Mouse (Mus musculus) right cerebral cortex, postnatal 14 days (tissue): Measurements from ENCODE around the gene Dgkk.
A peak's percentile ranks its signal among the peaks of the same experiment; 100 is the strongest.
"Not testable (repeated sequence)": the region's sequence is repeated elsewhere in the genome, so short reads cannot be mapped to it uniquely, and the experiment has no call there.

Experiments
- DNase-seq: peaks from one replicate; pipeline ENCODE4 v3.0.0; 2022

The Dgkk gene

DNA sequence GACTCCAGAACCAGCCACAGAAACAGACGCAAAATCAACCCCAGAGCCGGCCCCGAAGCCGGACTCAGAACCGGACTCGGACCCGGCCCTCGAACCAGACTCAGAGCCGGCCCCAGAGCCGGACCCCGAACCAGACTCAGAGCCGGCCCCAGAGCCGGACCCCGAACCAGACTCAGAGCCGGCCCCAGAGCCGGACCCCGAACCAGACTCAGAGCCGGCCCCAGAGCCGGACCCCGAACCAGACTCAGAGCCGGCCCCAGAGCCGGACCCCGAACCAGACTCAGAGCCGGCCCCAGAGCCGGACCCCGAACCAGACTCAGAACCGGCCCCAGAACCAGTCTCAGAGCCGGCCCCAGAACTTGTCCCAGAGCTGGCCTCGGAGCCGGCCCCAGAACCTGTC is at the start of gene Dgkk:
Gene Dgkk (plus strand): TSS at position 301 of the 400 bp plus-strand sequence.
- not testable (repeated sequence) for DNase-seq

DNA sequence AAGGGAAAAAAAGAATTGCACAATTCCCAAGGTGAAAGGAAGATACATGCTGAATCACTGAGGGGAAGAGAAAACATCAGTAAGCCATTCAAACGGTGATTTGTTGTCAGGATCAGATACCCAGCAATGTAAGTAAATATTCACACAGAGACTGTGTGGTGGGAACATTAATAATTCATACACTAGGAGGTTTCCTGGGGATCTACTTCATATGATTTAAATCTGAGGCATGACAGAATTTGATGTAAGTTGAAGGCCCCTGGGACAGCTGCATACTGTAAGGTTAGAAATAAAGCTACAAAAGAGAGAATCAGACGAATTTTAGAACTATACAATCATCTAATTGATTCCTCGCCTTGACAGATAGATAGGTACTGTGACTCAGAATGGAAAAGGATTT is 45.1 kb upstream of the Dgkk start:
- no peak for DNase-seq

DNA sequence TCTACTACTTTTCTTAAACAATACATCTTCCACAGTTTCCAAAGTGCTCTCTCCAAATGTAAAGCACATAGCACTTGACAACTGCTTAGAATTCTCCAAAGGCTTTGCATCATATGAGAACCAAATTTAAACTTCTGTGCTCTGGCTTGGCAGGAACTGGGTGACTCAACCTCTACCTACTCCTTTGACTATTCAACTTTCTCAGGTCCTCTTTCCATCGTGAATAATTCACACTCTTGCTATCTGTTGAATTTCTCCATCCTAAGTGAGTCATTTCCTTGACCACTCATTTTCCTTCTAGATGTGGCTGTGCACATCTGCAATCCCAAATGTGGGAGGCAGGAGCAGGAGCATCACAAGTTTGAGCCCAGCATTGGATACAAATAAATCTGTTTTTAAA is 28.4 kb upstream of the Dgkk start:
- no peak for DNase-seq

DNA sequence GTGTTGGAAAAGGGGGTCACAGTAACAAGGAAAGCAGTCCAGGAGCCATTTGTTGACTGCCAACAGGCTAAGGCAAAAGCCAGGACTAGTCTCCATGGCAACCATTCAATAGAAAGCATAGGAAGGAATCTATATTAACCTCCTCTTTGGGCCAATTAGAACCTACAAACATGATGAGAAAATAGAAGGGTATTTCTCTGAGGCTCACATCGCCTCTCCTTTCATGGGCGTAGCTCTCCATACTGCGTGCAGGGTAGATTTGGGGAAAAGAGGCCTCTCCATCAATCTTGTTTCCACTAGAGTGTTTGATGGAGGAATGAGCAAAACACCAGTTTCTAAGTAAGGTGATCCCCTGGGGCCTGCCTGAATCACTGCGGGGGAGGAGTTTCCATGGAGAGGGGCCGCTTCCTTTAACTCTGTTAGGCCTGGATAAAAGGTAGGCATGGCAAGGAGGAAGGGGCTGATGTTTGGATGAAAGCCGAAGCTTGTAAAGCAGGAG is 27.5 kb upstream of the Dgkk start:
- no peak for DNase-seq

DNA sequence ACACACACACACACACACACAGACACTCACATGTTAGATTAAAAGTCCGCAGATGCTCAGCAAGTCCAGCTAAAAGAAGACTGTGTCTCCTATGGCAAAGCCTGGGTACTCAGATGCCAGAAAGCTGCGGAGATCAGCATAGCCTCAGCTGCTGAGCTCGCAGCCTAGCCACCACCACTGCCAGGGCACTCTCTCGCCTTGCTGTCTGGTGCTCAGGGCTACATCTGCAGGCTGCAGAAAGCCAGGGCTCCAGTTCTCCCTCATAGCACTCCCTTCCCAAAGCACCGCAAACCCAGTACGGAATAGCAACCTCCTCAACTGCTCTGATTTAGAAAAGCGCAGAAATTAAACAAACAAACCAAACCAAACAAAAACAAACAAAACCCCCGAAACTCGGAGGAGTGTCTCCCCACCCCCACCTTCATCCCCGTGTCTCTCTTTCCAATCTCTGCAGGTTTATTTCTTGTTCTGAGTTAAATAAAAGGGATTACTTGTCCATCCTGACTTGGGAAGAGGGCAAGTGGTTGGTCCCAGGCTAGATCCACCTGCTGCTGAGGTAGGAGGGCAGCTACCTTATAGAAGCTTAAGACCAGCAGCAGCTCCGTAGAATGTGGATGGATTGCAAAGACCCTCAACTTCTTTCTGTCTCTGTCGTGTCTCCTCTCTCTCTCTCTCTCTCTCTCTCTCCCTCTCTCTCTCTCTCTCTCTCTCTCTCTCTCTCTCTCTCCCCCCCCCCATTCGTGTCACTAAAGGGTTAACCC is 1.4 kb upstream of the Dgkk start:
- no peak for DNase-seq

DNA sequence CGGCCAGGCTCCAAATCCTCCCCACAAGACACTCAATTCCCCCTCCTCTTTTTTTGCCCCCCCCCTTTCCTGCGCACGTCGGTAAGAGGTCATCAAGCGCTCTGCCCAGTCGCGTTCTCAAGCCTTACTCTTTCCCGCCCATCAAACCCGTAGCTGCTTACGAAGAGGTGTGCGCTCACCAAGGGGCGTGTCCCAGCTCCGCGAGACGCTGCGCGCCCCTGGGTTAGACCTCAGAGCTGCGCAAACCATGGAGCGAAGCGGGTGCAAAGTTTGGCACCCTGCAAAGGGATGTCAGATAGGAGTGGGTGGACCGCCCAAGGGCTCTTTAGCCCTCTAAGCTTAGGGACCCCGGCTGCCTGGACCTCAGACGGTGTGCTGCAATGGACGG is 862 bp upstream of the Dgkk start:
- DNase-seq, result peak; percentile 5

DNA sequence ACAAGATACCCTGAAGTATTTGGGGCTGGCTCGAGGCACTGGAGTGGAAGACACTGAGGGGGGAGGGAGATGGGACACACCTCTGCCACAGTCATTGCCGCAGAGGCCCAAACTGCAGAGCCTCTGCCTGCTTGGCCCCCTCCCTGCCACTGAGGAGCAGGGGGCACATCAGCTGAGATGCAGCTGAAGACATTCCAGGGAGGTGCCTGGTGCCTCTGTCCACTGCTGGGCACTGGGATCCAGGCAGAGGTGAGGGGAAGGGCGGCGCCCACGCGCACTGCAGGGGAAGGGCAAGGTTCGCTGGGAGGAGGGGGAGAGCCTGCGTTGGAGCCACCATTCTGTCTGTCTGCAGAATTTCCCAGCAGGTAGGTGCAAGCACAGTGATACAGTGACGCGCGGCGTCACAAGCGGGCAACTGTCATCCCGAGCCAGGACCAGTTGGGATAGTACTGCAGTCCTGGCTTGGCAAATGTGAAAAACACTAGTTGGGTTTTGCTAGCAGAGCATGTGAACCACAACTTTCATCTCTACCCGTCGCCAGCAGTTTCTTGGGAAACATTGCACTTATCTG is 948 bp downstream of the Dgkk start:
- no peak for DNase-seq

DNA sequence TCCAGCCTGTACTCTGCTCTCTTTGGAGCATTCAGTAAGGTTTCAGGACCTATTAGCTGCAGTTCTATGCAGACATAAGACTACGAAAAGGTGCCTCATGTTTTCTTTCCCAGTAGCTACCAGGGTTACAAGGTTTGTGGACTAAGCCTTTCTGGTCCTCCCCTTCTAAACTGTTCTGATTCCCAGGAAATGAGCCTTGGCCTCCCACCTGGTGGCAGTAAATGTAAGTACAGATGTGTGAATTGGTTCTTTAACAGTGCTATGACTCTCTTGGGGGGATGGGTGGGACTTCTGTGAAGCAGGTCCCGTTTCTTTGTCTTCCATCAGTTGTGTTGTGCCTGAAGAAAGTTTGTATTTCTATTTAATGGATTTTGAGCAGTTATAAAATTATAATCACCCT is 53.4 kb downstream of the Dgkk start:
- DNase-seq, result no peak

DNA sequence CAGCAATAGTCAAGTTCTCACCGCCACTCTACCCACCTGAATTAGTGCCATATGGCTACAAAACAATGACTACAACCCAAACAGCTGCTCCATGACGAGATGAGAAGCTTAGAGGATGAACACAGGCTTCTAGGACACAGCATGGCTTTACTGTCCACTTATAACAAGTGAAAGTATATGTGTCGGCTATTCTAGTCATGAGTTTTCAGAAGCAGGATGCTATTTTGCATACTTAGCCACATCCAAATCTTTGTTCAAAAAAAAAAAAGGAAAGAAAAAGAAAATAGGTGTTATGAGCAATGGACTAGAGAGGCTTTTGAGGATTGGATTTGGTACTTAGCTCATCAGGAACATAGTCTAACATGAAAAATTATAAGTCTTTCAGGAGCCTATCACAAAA is 74.4 kb downstream of the Dgkk start:
- no peak for DNase-seq

DNA sequence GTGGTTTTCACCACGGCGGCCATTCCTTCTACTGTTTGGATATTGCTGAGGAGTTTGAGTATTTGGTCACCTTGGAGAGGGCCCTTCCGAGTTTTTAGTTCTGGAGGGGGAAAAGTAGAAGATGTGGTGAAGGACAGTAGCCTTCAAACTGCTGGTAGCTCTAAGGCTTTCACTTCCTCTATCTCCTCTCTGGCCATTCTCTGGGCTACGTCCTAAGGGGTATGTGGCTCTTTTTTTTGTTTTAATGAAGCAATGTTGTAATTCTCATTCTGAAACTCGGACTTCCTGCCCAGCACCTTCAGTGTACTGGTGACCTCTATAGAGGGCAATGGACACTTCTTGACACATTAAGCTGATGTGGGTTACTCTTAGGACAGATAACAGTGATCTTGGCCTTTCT is 75.0 kb downstream of the Dgkk start:
- no peak for DNase-seq

DNA sequence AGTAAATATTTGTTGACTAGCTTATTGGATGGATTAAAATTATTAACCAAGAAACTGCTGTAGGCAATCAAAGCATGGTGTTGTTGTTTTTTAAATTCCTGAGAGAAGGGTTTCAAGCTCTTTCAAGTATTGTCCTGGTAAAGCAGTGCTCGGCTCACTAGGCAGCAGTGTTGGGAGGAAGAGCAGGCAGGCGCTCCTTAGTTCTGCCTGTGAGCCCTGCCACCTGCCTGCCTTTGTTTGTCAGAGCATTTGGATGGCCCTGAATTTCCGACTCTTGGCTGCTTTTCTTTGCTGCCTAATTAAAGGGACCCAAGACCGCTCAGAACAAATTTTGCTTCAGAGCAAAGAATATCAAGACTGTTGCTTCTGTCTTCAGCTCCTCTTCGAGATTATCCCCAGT is 114.8 kb downstream of the Dgkk start:
- no peak for DNase-seq

DNA sequence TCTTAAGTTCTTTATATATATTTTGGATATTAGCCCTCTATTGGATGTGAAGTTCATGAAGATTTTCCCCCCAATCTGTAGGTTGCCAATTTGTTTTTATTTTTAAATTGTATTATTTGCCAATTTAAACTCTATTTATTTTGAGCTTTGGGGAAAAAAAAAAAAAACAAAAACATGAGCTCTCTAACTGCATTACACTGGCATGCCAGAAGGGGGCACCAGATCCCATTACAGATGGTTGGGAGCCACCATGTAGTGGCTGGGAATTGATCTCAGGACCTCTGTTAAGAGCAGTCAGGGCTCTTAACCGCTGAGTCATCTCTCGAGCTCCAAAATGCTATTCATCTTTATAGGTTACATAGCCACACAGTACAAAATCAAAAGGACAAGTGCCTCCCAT is 131.9 kb downstream of the Dgkk start:
- DNase-seq, result no peak

DNA sequence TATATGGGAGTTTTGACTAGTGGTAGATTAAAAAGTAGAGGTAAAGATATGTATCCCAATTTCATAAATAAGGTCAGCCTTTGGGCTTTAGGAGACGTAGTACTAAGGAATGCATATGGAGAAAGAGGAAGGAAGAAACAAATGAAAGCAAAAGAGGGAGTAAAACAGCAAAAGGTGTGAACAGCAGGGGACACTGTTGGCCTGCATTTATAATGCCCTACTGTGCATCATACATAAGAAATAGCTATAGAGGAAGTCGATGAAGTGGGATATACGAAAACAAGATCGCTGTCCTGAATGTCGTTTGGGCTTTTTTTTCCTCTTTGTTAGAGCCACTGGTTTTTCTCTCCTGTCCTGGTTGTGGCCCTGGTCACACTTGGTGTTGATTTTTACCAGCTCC is 143.1 kb downstream of the Dgkk start:
- DNase-seq, result no peak

DNA sequence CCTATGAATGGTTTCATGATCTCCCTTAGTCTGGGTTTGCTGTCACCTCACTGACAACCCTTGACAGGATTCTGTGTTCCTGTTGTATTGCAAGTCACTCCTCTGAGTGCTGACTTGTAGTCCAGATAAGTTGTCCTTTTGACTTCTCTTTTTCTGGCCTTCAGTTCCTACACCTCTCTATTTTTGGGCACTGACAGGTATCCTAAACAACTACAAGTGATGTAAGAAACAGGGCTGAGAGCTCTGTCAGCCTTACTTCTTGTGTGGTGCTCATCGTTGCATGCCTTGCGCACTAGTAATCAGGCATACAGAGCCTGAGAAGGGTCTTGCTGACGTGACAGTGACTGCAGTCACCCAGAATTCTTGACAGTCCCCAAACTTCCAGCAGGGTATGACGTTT is 147.1 kb downstream of the Dgkk start:
- DNase-seq, result no peak

DNA sequence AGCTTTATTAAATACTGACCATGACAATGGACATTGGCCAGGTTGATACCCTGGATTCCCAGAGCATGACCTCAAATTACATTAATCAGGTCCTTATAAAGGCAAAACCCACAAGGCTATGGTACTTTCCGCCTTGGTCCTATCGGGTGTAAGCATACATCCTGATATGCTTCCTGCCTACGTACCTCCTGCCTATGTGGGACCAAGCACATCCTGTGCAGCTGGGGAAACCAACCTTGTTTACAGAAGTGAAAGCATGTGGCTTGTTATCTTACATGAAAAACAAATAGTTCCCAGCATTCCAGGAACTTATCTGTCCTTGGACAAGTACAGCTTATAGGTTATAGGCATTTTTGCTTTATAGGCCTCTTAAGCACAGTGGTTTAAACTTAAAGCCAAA is 189.5 kb downstream of the Dgkk start:
- DNase-seq, result no peak

DNA sequence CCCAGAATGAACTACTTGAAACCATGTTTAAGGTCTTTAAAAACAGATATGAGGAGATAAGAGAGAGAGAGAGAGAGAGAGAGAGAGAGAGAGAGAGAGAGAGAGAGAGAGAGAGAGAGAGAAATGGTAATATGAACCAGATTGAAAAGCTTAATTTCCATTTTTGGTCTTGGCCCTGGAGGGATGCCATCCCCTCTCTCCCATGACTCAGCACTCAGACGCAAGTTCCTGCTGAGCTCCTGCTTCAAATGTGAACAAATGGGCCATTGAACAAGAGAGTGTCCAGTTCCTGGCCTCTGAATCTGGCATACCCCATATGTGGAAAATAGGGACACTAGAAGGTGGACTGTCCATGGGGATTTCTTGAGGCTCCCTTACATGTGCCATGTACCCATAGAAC is 192.8 kb downstream of the Dgkk start:
- DNase-seq, result no peak

DNA sequence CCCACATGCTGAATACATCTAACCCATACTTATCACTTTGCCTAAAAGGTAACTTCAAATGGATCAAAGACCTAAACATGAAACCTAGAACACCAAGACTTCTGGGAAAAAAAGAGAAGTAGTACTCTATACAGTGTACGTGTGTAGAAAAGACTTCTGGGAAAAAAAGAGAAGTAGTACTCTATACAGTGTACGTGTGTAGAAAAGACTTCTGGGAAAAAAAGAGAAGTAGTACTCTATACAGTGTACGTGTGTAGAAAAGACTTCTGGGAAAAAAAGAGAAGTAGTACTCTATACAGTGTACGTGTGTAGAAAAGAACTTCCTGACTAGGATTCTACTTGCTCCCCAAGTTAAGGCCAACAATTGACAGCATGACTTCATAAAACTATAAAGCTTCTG is 204.8 kb downstream of the Dgkk start:
- DNase-seq, result not testable (repeated sequence)
